Mouse (Mus musculus) inflammation-experienced regulatory T-cells (primary cell): Measurements from ENCODE around the gene Mtmr14. TPM values are rescaled to one million over a fixed set of nuclear protein-coding genes. Genes with fewer than 3 reads are reported as not detected.

Source experiments
- polyA plus RNA-seq, 2 experiments: library from polyadenylated mRNA; unstranded; fragments of 100-300 nt; shearing (Covaris generic); gene quantifications; one replicate each; pipeline ENCODE4 v1.2.1; 2017

The Mtmr14 gene
- polyA plus RNA-seq = 10 to 100 TPM; 43.5 to 55.0 TPM

DNA sequence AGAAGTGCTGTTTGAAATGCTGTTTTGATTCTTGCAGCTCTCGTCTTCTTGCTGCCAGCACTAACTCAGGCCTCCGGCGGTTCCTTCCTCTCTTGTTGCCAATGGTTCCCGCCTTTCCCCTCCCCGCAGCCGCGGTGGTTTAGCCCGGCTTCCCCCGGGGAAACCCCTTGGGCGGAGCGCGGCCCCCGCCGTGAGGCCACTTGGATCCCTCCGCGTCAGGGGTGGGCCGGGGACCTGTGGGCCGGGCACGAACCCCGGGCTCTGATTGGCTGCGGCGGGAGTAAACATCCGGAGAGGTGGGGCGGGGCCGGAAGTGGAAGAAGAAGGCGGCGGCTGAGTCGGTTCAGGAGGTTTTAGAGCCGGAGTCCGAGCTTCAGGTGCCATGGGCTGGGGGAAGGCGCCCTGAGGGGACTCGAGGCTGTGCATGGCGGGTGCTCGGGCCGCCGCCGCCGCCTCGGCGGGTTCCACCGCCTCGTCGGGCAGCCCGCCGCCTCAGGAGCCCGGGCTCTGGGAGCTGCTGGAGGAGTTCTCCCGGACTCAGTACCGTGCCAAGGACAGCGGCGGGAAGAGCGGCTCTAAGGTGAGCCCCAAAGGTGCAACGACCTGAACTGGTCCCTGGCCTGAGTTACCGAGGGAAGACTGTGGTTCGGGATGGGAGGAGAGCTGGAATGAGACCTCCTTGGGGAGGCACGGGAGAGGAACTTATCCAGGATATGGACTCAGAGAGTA is at the start of gene Mtmr14:
TSS of gene Mtmr14 (plus strand) at position 302 of the 729 bp plus-strand sequence.

DNA sequence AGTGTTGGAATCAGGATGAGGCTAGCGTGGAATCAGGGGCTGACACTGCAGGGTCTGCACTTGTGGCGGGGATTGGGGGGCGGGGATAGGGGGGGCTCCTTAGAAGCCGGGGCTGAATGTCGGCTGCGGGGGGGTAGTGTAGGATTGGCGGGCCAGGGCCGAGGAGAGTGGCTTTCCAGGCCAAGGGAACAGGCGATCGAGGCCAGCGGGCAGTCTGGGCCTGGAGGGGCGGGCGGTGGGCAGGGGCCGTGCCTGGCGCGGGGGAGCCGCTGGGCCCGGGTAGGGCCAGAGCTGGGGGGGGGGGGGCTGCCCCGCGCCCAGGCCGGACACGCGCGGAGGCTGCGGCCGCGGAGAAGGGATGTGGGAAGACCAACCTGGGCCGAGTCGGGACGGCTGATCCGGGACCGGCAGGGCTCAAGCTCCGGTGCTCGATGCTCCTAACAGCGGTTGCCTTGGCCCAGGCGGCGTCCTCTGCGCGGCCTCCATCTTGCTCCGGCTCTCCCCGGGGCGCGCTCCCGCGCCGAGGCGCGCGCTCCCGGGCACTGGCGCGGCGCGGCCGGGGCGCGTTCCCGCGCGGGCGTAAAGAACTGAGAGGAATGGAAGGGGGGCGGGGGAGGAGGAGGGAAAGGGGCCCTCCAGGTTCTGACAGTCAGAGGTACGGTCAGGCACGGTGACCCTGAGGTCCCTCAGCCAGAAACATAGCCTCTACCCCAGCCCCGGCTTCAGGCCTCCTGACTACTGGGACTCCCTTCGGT is 42.6 kb upstream of the Mtmr14 start, which contains the start of gene Lhfpl4:
TSS of gene Lhfpl4 (minus strand) at position 544 of the 755 bp plus-strand sequence.

GRCm38 (mm10) chr6:113282101-113282802 is 44.6 kb downstream of the Mtmr14 start, which contains the start of gene Cpne9:
Cpne9 (plus strand) TSS chr6:113282307.

GRCm38 (mm10) chr6:113306986-113307349 is 69.3 kb downstream of the Mtmr14 start, which contains the start of gene Brpf1:
Brpf1 (plus strand) TSS chr6:113307137.

GRCm38 (mm10) chr6:113326533-113327315 is 89.1 kb downstream of the Mtmr14 start, which contains the start of gene Ogg1:
Ogg1 (plus strand) TSS chr6:113326972.

Other genes starting within 250 kb of the Mtmr14 start
- gene Thumpd3, start 191.6 kb upstream of the Mtmr14 start, polyA plus RNA-seq = 10 to 100 TPM; 85.4 to 96.1 TPM
- gene Setd5, start 160.5 kb upstream of the Mtmr14 start, polyA plus RNA-seq = 10 to 100 TPM; 47.3 to 53.3 TPM
- 1 to 10 TPM in 1 of 2 experiments, under 1 TPM in 1; 0.46 to 2.2 TPM for gene Lhfpl4, start 42.5 kb upstream of the Mtmr14 start, polyA plus RNA-seq
- gene Cpne9, start 44.5 kb downstream of the Mtmr14 start, polyA plus RNA-seq = 1 to 10 TPM in 1 of 2 experiments, under 1 TPM in 1; 0.48 to 3.1 TPM
- 10 to 100 TPM; 42.3 to 65.8 TPM for gene Brpf1, start 69.3 kb downstream of the Mtmr14 start, polyA plus RNA-seq
- 10 to 100 TPM; 12.9 to 15.0 TPM for gene Ogg1, start 89.1 kb downstream of the Mtmr14 start, polyA plus RNA-seq
- 1 to 10 TPM; 2.1 to 3.6 TPM for gene Camk1, start 106.1 kb downstream of the Mtmr14 start, polyA plus RNA-seq
- 10 to 100 TPM; 51.2 to 56.4 TPM for gene Tada3, start 140.0 kb downstream of the Mtmr14 start, polyA plus RNA-seq
- gene Arpc4, start 140.3 kb downstream of the Mtmr14 start, polyA plus RNA-seq = 100 to 1,000 TPM; 468 to 469 TPM
- gene Ttll3, start 151.4 kb downstream of the Mtmr14 start, polyA plus RNA-seq = 10 to 100 TPM; 15.7 to 18.9 TPM
- gene Rpusd3, start 181.5 kb downstream of the Mtmr14 start, polyA plus RNA-seq = 10 to 100 TPM; 17.1 to 17.9 TPM
- 1 to 10 TPM in 1 of 2 experiments, not detected in 1; 1.4 TPM for gene Cidec, start 197.9 kb downstream of the Mtmr14 start, polyA plus RNA-seq
- gene Jagn1, start 204.7 kb downstream of the Mtmr14 start, polyA plus RNA-seq = 10 to 100 TPM; 48.3 to 61.5 TPM
- gene Il17re, start 220.6 kb downstream of the Mtmr14 start, polyA plus RNA-seq = 1 to 10 TPM in 1 of 2 experiments, under 1 TPM in 1; 0.54 to 7.3 TPM
- under 1 TPM; 0.31 to 0.89 TPM for gene Il17rc, start 233.6 kb downstream of the Mtmr14 start, polyA plus RNA-seq
- gene Creld1, start 245.5 kb downstream of the Mtmr14 start, polyA plus RNA-seq = 10 to 100 TPM in 1 of 2 experiments, 1 to 10 TPM in 1; 9.9 to 12.6 TPM